Mouse (Mus musculus) megakaryocyte, embryonic 14.5 days (primary cell): ENCODE data around the gene Ift20. TPM values are rescaled to one million over a fixed set of nuclear protein-coding genes. Genes with fewer than 3 reads are reported as not detected.
"Not testable (repeated sequence)": the region's sequence is repeated elsewhere in the genome, so short reads cannot be mapped to it uniquely, and the experiment has no call there.

Source experiments
- H3K27me3 ChIP-seq: replicated peaks from 2 replicates; pipeline ENCODE3; 2012; ENCODE audit warnings: inconsistent platforms
- H3K36me3 ChIP-seq: replicated peaks from 2 replicates; pipeline ENCODE3; 2012; ENCODE audit warnings: low read length, inconsistent platforms, mixed read lengths
- H3K4me1 ChIP-seq: 2 replicates; pipeline ENCODE4 v1.6.1; 2012; ENCODE audit warnings: inconsistent platforms
- H3K4me3 ChIP-seq: replicated peaks from 2 replicates; pipeline ENCODE3; 2012; ENCODE audit warnings: moderate library complexity, mild to moderate bottlenecking, inconsistent platforms
- H3K9me3 ChIP-seq: 2 replicates; pipeline ENCODE4 v1.6.1; 2012; ENCODE audit warnings: inconsistent platforms
- FLI1 ChIP-seq: IDR thresholded peaks from 2 replicates; pipeline ENCODE4 v1.6.1; 2012; ENCODE audit warnings: low read length, inconsistent platforms, mixed read lengths
- GATA1 ChIP-seq: IDR thresholded peaks from 3 replicates; pipeline ENCODE4 v1.6.1; 2012; ENCODE audit warnings: mixed read lengths, low read length, inconsistent platforms, borderline replicate concordance
- polyA plus RNA-seq: library from polyadenylated mRNA; stranded (reverse); fragments of >175 nt; gene quantifications from 2 replicates; pipeline ENCODE4 v1.2.3, GENCODE M21; 2012; ENCODE audit warnings: low replicate concordance; ENCODE audit not compliant: insufficient read depth

The Ift20 gene
- polyA plus RNA-seq, 1 experiment = 119 TPM

- Histone ChIP-seq H3K9me3 (no peaks in the 10 kb centered on the region), H3K27me3 (peaks cover 3% of the 10 kb centered on the region), H3K36me3 (peaks cover 93% of the 10 kb centered on the region), H3K4me1 (peaks cover 15% of the 10 kb centered on the region), H3K4me3 (no peak overlapping the region)
- TF ChIP-seq GATA1 (no peak), FLI1 (no peak)
Observed at GRCm38 (mm10) chr11:78522481-78522997, 13.6 kb upstream of the Ift20 start.

- Histone ChIP-seq H3K9me3 (no peaks in the 10 kb centered on the region), H3K36me3 (peaks cover 91% of the 10 kb centered on the region), H3K27me3 (peaks cover 6% of the 10 kb centered on the region), H3K4me1 (peaks cover 12% of the 10 kb centered on the region), H3K4me3 (no peak overlapping the region)
- TF ChIP-seq FLI1 (no peak), GATA1 (no peak)
Observed at GRCm38 (mm10) chr11:78523241-78523955, 12.8 kb upstream of the Ift20 start.

- H3K4me3 ChIP-seq = no peak overlapping the region
- no peaks in the 10 kb centered on the region for H3K9me3 ChIP-seq
- peaks cover 81% of the 10 kb centered on the region for H3K36me3 ChIP-seq
Observed at GRCm38 (mm10) chr11:78524838-78525237, 11.3 kb upstream of the Ift20 start.

GRCm38 (mm10) chr11:78528714-78529113 is 7.4 kb upstream of the Ift20 start:
- Histone ChIP-seq H3K9me3 (no peaks in the 10 kb centered on the region), H3K4me1 (peaks cover 14% of the 10 kb centered on the region), H3K36me3 (peaks cover 42% of the 10 kb centered on the region), H3K4me3 (no peak overlapping the region), H3K27me3 (peaks cover 9% of the 10 kb centered on the region)
- TF ChIP-seq GATA1 (no peak), FLI1 (no peak)

More at GRCm38 (mm10) chr11:78524838-78525237, 11.3 kb upstream of the Ift20 start:
- peaks cover 6% of the 10 kb centered on the region for H3K27me3 ChIP-seq
- no peak for TF ChIP-seq FLI1
- no peak for TF ChIP-seq GATA1
- H3K4me1 ChIP-seq = peaks cover 12% of the 10 kb centered on the region

GRCm38 (mm10) chr11:78530001-78530400 is 6.2 kb upstream of the Ift20 start:
- TF ChIP-seq GATA1 (no peak), FLI1 (no peak)
- peaks cover 12% of the 10 kb centered on the region for H3K27me3 ChIP-seq
- no peaks in the 10 kb centered on the region for H3K9me3 ChIP-seq
- peaks cover 19% of the 10 kb centered on the region for H3K4me1 ChIP-seq
- peaks cover 30% of the 10 kb centered on the region for H3K36me3 ChIP-seq
- H3K4me3 ChIP-seq = no peak overlapping the region

- TF ChIP-seq FLI1 (no peak), GATA1 (no peak)
- Histone ChIP-seq H3K27me3 (peaks cover 12% of the 10 kb centered on the region), H3K4me1 (peaks cover 27% of the 10 kb centered on the region), H3K36me3 (peaks cover 21% of the 10 kb centered on the region), H3K9me3 (no peaks in the 10 kb centered on the region), H3K4me3 (no peak overlapping the region)
Observed at GRCm38 (mm10) chr11:78531046-78531445, 5.1 kb upstream of the Ift20 start.

GRCm38 (mm10) chr11:78531515-78531914 is 4.6 kb upstream of the Ift20 start:
- not testable (repeated sequence) for H3K4me3 ChIP-seq, H3K9me3 ChIP-seq
- Histone ChIP-seq H3K36me3 (peaks cover 16% of the 10 kb centered on the region), H3K27me3 (peaks cover 12% of the 10 kb centered on the region), H3K4me1 (peaks cover 27% of the 10 kb centered on the region)

GRCm38 (mm10) chr11:78534516-78534915 is 1.6 kb upstream of the Ift20 start:
- H3K27me3 ChIP-seq = peaks cover 6% of the 10 kb centered on the region
- H3K4me3 ChIP-seq = no peak overlapping the region
- H3K4me1 ChIP-seq = peaks cover 53% of the 10 kb centered on the region
- H3K36me3 ChIP-seq = peaks cover 14% of the 10 kb centered on the region
- no peaks in the 10 kb centered on the region for H3K9me3 ChIP-seq
- TF ChIP-seq FLI1 (no peak), GATA1 (no peak)

- no peaks in the 10 kb centered on the region for H3K9me3 ChIP-seq
- TF ChIP-seq GATA1 (no peak), FLI1 (no peak; the same call in 1 of the 2 replicates)
- peak overlapping the region; percentile 98 for H3K4me3 ChIP-seq
- H3K27me3 ChIP-seq = peaks cover 5% of the 10 kb centered on the region
- H3K4me1 ChIP-seq = peaks cover 55% of the 10 kb centered on the region
- H3K36me3 ChIP-seq = peaks cover 24% of the 10 kb centered on the region
Observed at GRCm38 (mm10) chr11:78535376-78536079, 633 bp upstream of the Ift20 start.

GRCm38 (mm10) chr11:78536690-78537084 is 526 bp downstream of the Ift20 start:
- peaks cover 5% of the 10 kb centered on the region for H3K27me3 ChIP-seq
- peaks cover 49% of the 10 kb centered on the region for H3K4me1 ChIP-seq
- peak overlapping the region; percentile 98 for H3K4me3 ChIP-seq
- peaks cover 36% of the 10 kb centered on the region for H3K36me3 ChIP-seq
- no peak for TF ChIP-seq FLI1
- TF ChIP-seq GATA1 = no peak
- H3K9me3 ChIP-seq = no peaks in the 10 kb centered on the region
